Mouse (Mus musculus): ENCODE data around the gene Gab3. TPM values are rescaled to one million over a fixed set of nuclear protein-coding genes. Genes with fewer than 3 reads are reported as not detected.
"Not testable (repeated sequence)": the region's sequence is repeated elsewhere in the genome, so short reads cannot be mapped to it uniquely, and the experiment has no call there.

The Gab3 gene
- polyA plus RNA-seq, 1 experiment from 2014 or later: 3.4 TPM

- 52% methylated on average over 4 of the region's 4 CpGs for WGBS
- Histone ChIP-seq H3K36me3 (ENCODE audit: control insufficient read depth, insufficient read depth, low read length) (no peaks in the 10 kb centered on the region), H3K4me3 (replicated peaks; ENCODE audit: low read length) (no peak overlapping the region), H3K9me3 (replicated peaks; ENCODE audit: control insufficient read depth, low read length) (no peaks in the 10 kb centered on the region), H3K4me2 (ENCODE audit: low read depth, low read length) (no peak overlapping the region), H3K4me1 (ENCODE audit: control insufficient read depth, insufficient read depth, low read length) (no peaks in the 10 kb centered on the region), H3K27ac (ENCODE audit: low read length) (no peak overlapping the region), H3K9ac (ENCODE audit: low read length) (no peak overlapping the region), H3K27me3 (ENCODE audit: control insufficient read depth, insufficient read depth, low read length) (no peaks in the 10 kb centered on the region)
- ATAC-seq (ENCODE audit: insufficient read depth, low FRiP score): no peak
These were observed 40.7 kb downstream of the Gab3 start for GRCm38 (mm10) chrX:75044595-75044994.

GRCm38 (mm10) chrX:75036626-75037025 is 48.6 kb downstream of the Gab3 start:
- Histone ChIP-seq H3K27me3 (ENCODE audit: control insufficient read depth, insufficient read depth, low read length) (no peaks in the 10 kb centered on the region), H3K36me3 (ENCODE audit: control insufficient read depth, insufficient read depth, low read length) (no peaks in the 10 kb centered on the region), H3K4me2 (ENCODE audit: low read depth, low read length) (no peak overlapping the region), H3K9ac (ENCODE audit: low read length) (no peak overlapping the region), H3K9me3 (replicated peaks; ENCODE audit: control insufficient read depth, low read length) (no peaks in the 10 kb centered on the region), H3K4me3 (replicated peaks; ENCODE audit: low read length) (no peak overlapping the region), H3K4me1 (ENCODE audit: control insufficient read depth, insufficient read depth, low read length) (no peaks in the 10 kb centered on the region), H3K27ac (ENCODE audit: low read length) (no peak overlapping the region)
- no peak for ATAC-seq (ENCODE audit: insufficient read depth, low FRiP score)

GRCm38 (mm10) chrX:75035162-75035561 is 50.1 kb downstream of the Gab3 start:
- Histone ChIP-seq H3K4me1 (ENCODE audit: control insufficient read depth, insufficient read depth, low read length) (no peaks in the 10 kb centered on the region), H3K4me3 (replicated peaks; ENCODE audit: low read length) (no peak overlapping the region), H3K4me2 (ENCODE audit: low read depth, low read length) (no peak overlapping the region), H3K9me3 (replicated peaks; ENCODE audit: control insufficient read depth, low read length) (no peaks in the 10 kb centered on the region), H3K9ac (ENCODE audit: low read length) (no peak overlapping the region), H3K27me3 (ENCODE audit: control insufficient read depth, insufficient read depth, low read length) (no peaks in the 10 kb centered on the region), H3K36me3 (ENCODE audit: control insufficient read depth, insufficient read depth, low read length) (no peaks in the 10 kb centered on the region), H3K27ac (ENCODE audit: low read length) (no peak overlapping the region)
- ATAC-seq (ENCODE audit: insufficient read depth, low FRiP score): no peak
- WGBS: 88% methylated on average over 2 of the region's 2 CpGs

GRCm38 (mm10) chrX:75034054-75034453 is 51.2 kb downstream of the Gab3 start:
- not testable (repeated sequence) for H3K9ac ChIP-seq (ENCODE audit: low read length); H3K27me3 ChIP-seq (ENCODE audit: control insufficient read depth, insufficient read depth, low read length); H3K27ac ChIP-seq (ENCODE audit: low read length); ATAC-seq (ENCODE audit: insufficient read depth, low FRiP score); H3K9me3 ChIP-seq (replicated peaks; ENCODE audit: control insufficient read depth, low read length); H3K4me2 ChIP-seq (ENCODE audit: low read depth, low read length); H3K4me3 ChIP-seq (replicated peaks; ENCODE audit: low read length); H3K4me1 ChIP-seq (ENCODE audit: control insufficient read depth, insufficient read depth, low read length); H3K36me3 ChIP-seq (ENCODE audit: control insufficient read depth, insufficient read depth, low read length)
- 71% methylated on average over 1 of the region's 1 CpGs for WGBS

- H3K4me1 ChIP-seq (ENCODE audit: control insufficient read depth, insufficient read depth, low read length): no peaks in the 10 kb centered on the region
- H3K36me3 ChIP-seq (ENCODE audit: control insufficient read depth, insufficient read depth, low read length): no peaks in the 10 kb centered on the region
- WGBS: 82% methylated on average over 5 of the region's 5 CpGs
- H3K9me3 ChIP-seq (replicated peaks; ENCODE audit: control insufficient read depth, low read length): no peaks in the 10 kb centered on the region
- no peak for ATAC-seq (ENCODE audit: insufficient read depth, low FRiP score)
- H3K4me3 ChIP-seq (replicated peaks; ENCODE audit: low read length): no peak overlapping the region
- no peak overlapping the region for H3K4me2 ChIP-seq (ENCODE audit: low read depth, low read length)
- H3K9ac ChIP-seq (ENCODE audit: low read length): no peak overlapping the region
- H3K27me3 ChIP-seq (ENCODE audit: control insufficient read depth, insufficient read depth, low read length): no peaks in the 10 kb centered on the region
- H3K27ac ChIP-seq (ENCODE audit: low read length): no peak overlapping the region
These were observed 101.5 kb downstream of the Gab3 start for GRCm38 (mm10) chrX:74983734-74984133.

- not testable (repeated sequence) for H3K4me3 ChIP-seq (replicated peaks; ENCODE audit: low read length); H3K27ac ChIP-seq (ENCODE audit: low read length); H3K27me3 ChIP-seq (ENCODE audit: control insufficient read depth, insufficient read depth, low read length); H3K9me3 ChIP-seq (replicated peaks; ENCODE audit: control insufficient read depth, low read length); H3K4me1 ChIP-seq (ENCODE audit: control insufficient read depth, insufficient read depth, low read length); ATAC-seq (ENCODE audit: insufficient read depth, low FRiP score); H3K36me3 ChIP-seq (ENCODE audit: control insufficient read depth, insufficient read depth, low read length); H3K9ac ChIP-seq (ENCODE audit: low read length); H3K4me2 ChIP-seq (ENCODE audit: low read depth, low read length)
- 12% methylated on average over 1 of the region's 2 CpGs for WGBS
These were observed 122.4 kb downstream of the Gab3 start for GRCm38 (mm10) chrX:74962899-74963298.

GRCm38 (mm10) chrX:74959161-74959560 is 126.1 kb downstream of the Gab3 start:
- not testable (repeated sequence) for H3K4me2 ChIP-seq (ENCODE audit: low read depth, low read length); H3K4me1 ChIP-seq (ENCODE audit: control insufficient read depth, insufficient read depth, low read length); H3K27ac ChIP-seq (ENCODE audit: low read length); ATAC-seq (ENCODE audit: insufficient read depth, low FRiP score); H3K9me3 ChIP-seq (replicated peaks; ENCODE audit: control insufficient read depth, low read length); H3K27me3 ChIP-seq (ENCODE audit: control insufficient read depth, insufficient read depth, low read length); H3K36me3 ChIP-seq (ENCODE audit: control insufficient read depth, insufficient read depth, low read length); H3K9ac ChIP-seq (ENCODE audit: low read length); H3K4me3 ChIP-seq (replicated peaks; ENCODE audit: low read length)
- WGBS: 74% methylated on average over 7 of the region's 7 CpGs

Other genes with a start within 250 kb of the Gab3 start
- not detected in 2 replicates for gene Gm5936, start 248.3 kb downstream of the Gab3 start, polyA plus RNA-seq (2015; fragmentation: Nextera tagmentation; extraction: Ambion mirVana)
- gene Dkc1, start 10.4 kb upstream of the Gab3 start, polyA plus RNA-seq (2015; fragmentation: Nextera tagmentation; extraction: Ambion mirVana): 98.7 and 111 TPM in 2 replicates
- 89.1 and 89.9 TPM in 2 replicates for gene Mpp1, start 45.6 kb upstream of the Gab3 start, polyA plus RNA-seq (2015; fragmentation: Nextera tagmentation; extraction: Ambion mirVana)
- not detected in 2 replicates for gene Smim9, start 78.3 kb upstream of the Gab3 start, polyA plus RNA-seq (2015; fragmentation: Nextera tagmentation; extraction: Ambion mirVana)